Mouse (Mus musculus) liver, embryonic 16.5 days (tissue): Measurements from ENCODE around the gene 2510009E07Rik. TPM values are rescaled to one million over a fixed set of nuclear protein-coding genes. Genes with fewer than 3 reads are reported as not detected.

ENCODE experiments used
- ATAC-seq: fragments of 200-750 bp; cut with Nextera tagmentation; 2 replicates; pipeline ENCODE4 v1.8.0; 2017; ENCODE audit warnings: low read depth, mild to moderate bottlenecking, moderate number of reproducible peaks, moderate library complexity
- H3K27ac ChIP-seq: fragments of 300-500 bp; sonication (generic); 2 replicates; pipeline ENCODE4 v1.5.1; 2014; ENCODE audit warnings: mild to moderate bottlenecking, low read length
- H3K27me3 ChIP-seq: fragments of 300-500 bp; sonication (generic); 2 replicates; pipeline ENCODE4 v1.6.1; 2014; ENCODE audit warnings: low read depth, low read length, mixed read lengths; ENCODE audit not compliant: control insufficient read depth, insufficient read depth
- H3K36me3 ChIP-seq: fragments of 300-500 bp; sonication (generic); 2 replicates; pipeline ENCODE4 v1.6.1; 2014; ENCODE audit warnings: mild to moderate bottlenecking; ENCODE audit not compliant: control insufficient read depth, insufficient read depth
- H3K4me1 ChIP-seq: fragments of 300-500 bp; sonication (generic); 2 replicates; pipeline ENCODE4 v1.6.1; 2014; ENCODE audit warnings: low read depth, low read length, mixed read lengths; ENCODE audit not compliant: control insufficient read depth
- H3K4me2 ChIP-seq: fragments of 300-500 bp; sonication (generic); 2 replicates; pipeline ENCODE4 v1.6.1; 2014; ENCODE audit warnings: low read depth, low read length, mixed read lengths
- H3K4me3 ChIP-seq: fragments of 300-500 bp; sonication (generic); 2 replicates; pipeline ENCODE4 v1.5.1; 2014; ENCODE audit warnings: low read depth, mild to moderate bottlenecking, low read length
- H3K9ac ChIP-seq: fragments of 300-500 bp; sonication (generic); 2 replicates; pipeline ENCODE4 v1.6.1; 2014; ENCODE audit warnings: low read depth, low read length
- H3K9me3 ChIP-seq: fragments of 300-500 bp; sonication (generic); replicated peaks from 2 replicates; pipeline ENCODE4 v1.6.1; 2016; ENCODE audit warnings: low read length; ENCODE audit not compliant: control insufficient read depth
- WGBS: fragments of 180-500 bp; shearing (Covaris S2); extraction: QIAGEN DNeasy Blood & Tissue Kit; methylation state at CpG from one replicate; pipeline ENCODE4 v1.1.7; 2014; ENCODE audit not compliant: insufficient replicate concordance; 5-methylcytosine and 5-hydroxymethylcytosine counted together
- polyA plus RNA-seq: library from polyadenylated mRNA; unstranded; fragments of >200 nt; fragmentation: Nextera tagmentation; extraction: Ambion mirVana; gene quantifications from 2 replicates; pipeline ENCODE4 v1.2.1, GENCODE M21; 2015

The 2510009E07Rik gene
- polyA plus RNA-seq, 1 experiment from 2014 or later = 3.2 TPM

DNA sequence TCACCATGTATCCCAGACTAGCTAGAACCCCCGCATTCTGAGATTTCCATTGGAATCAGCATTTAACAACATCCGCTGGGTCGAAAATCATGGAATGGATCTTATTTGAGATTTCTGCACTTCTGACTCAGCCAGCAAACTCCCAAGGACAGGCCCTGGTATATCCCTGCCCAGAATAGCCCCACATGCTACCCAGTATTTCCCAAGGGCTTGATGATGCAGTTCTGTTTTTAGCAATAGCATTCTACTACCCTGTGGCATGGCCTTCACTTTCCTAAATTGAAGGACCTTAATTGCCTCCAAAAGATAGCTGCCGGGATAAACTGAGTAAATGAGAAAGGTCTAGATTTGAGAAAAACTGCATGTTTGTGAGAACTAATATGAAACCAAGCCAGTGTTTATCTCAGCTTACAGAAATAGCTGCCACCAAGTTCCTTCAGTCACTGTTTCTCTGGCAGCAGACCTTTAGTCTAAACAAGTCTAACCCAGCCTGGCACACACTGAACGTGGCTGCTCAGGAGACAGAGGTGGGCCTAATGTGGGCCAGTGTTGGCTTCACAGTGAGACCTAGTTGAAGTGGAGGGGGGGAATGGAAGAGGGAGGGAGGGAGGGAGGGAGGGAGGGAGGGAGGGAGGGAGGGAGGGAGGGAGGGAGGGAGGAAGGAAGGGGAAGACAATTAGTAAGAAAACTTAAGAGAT, 58.2 kb downstream of the 2510009E07Rik start:
- Histone ChIP-seq H3K9ac (no peak overlapping the region), H3K27me3 (no peaks in the 10 kb centered on the region), H3K4me2 (no peak overlapping the region), H3K9me3 (no peaks in the 10 kb centered on the region), H3K4me1 (no peaks in the 10 kb centered on the region; the same call in 1 of the 2 replicates), H3K4me3 (no peak overlapping the region), H3K36me3 (no peaks in the 10 kb centered on the region), H3K27ac (no peak overlapping the region)
- no peak for ATAC-seq
- 72% methylated on average over 5 of the region's 5 CpGs for WGBS

DNA sequence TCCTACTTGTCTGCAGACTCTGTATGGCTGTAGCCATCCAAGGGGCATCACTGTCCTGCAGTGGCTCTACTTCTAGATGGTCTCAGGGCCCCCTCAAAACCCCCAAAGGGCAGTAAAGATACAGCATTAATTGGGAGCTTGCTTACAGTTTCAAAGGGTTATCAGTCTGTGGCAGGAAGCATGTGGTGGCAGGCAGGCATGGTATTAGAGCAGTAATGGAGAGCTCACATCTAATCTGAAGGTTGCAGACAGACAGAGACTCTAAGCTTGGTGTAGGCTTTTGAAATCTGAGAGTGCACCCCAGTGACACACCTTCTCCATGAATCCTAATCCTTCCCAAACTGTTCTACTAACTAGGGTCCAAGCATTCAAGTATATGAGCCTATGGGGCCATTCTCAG, 60.0 kb downstream of the 2510009E07Rik start:
- no peak overlapping the region for H3K9ac ChIP-seq
- no peak overlapping the region for H3K4me2 ChIP-seq
- H3K27me3 ChIP-seq = no peaks in the 10 kb centered on the region
- H3K4me3 ChIP-seq = no peak overlapping the region
- no peaks in the 10 kb centered on the region for H3K4me1 ChIP-seq
- H3K36me3 ChIP-seq = no peaks in the 10 kb centered on the region
- ATAC-seq = peak; percentile 32; the same call in 1 of the 2 replicates
- H3K9me3 ChIP-seq = no peaks in the 10 kb centered on the region
- H3K27ac ChIP-seq = no peak overlapping the region

DNA sequence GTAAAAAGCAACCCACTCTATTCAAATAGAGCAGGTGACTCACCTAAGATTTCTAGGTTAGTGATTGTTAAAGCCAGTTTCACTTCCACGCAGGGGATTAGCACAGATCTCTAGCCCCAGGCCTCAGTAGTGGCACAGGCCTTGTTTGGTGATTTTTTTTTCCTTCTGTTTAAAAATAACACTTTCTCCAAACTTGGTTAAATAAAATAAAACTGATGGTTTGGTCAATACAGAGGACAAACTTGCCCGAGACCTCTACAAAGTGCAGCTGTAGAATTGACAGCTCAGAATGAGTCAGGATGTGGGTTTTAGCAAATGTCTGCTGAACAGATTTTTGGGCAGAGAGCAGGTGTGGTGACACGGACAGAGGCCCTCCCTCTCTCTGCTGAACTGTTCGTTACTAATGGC, 62.6 kb downstream of the 2510009E07Rik start:
- Histone ChIP-seq H3K9me3 (no peaks in the 10 kb centered on the region), H3K4me2 (no peak overlapping the region), H3K4me1 (no peaks in the 10 kb centered on the region), H3K36me3 (no peaks in the 10 kb centered on the region), H3K27ac (no peak overlapping the region), H3K27me3 (no peaks in the 10 kb centered on the region), H3K9ac (no peak overlapping the region), H3K4me3 (no peak overlapping the region)
- 52% methylated on average over 4 of the region's 4 CpGs for WGBS
- no peak for ATAC-seq

DNA sequence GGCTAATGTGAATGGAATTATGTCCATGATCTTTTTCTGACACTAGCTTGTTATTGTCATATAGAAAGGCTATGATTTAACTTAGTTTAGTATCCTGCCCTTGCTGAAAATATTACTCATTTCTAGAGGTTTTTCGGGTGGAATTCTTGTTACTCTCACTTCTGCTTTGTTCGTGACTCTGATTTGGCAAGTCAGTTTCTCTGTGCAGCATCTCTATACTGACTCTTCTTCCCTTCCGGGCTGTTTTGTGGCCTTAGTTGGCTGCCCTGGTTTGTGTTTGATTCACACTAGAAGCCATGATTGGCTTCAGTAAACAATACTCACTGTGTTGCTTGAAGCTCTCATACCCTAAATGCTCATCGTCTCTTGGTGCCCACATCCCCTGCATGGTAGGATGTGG, 63.9 kb downstream of the 2510009E07Rik start:
- 50% methylated on average over 4 of the region's 4 CpGs for WGBS
- Histone ChIP-seq H3K27me3 (no peaks in the 10 kb centered on the region), H3K4me2 (no peak overlapping the region), H3K9ac (no peak overlapping the region), H3K36me3 (no peaks in the 10 kb centered on the region), H3K9me3 (no peaks in the 10 kb centered on the region), H3K27ac (no peak overlapping the region), H3K4me1 (no peaks in the 10 kb centered on the region), H3K4me3 (no peak overlapping the region)
- no peak for ATAC-seq

DNA sequence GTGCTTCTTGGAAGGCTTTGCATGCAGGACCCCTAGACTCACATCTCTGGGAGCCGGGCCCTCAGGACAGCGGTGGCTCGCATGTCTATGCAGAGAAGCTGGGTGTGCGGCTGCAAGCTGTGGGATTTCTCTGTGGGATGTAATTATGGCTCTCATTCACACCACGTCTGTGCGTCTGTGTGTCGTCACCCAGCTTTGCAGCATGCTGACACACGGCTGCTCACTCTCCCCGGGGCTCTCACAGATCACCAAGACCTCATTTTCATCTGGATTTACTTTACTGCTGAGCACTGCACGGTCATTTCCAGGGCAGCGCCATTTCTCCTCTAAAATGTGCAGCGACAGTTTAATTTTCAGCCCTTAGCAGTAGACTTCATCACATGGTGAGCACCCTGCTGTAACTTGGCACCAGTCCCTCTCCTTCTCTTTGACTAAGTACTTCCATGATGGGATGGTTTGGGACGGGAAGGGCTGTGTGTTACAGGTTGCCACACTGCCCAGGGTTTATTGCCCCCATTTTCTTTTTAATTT, 66.3 kb downstream of the 2510009E07Rik start:
- Histone ChIP-seq H3K4me3 (no peak overlapping the region), H3K36me3 (no peaks in the 10 kb centered on the region), H3K4me1 (no peaks in the 10 kb centered on the region), H3K9ac (no peak overlapping the region), H3K27ac (no peak overlapping the region), H3K27me3 (no peaks in the 10 kb centered on the region), H3K9me3 (no peaks in the 10 kb centered on the region), H3K4me2 (no peak overlapping the region)
- 79% methylated on average over 13 of the region's 13 CpGs for WGBS
- ATAC-seq = no peak

DNA sequence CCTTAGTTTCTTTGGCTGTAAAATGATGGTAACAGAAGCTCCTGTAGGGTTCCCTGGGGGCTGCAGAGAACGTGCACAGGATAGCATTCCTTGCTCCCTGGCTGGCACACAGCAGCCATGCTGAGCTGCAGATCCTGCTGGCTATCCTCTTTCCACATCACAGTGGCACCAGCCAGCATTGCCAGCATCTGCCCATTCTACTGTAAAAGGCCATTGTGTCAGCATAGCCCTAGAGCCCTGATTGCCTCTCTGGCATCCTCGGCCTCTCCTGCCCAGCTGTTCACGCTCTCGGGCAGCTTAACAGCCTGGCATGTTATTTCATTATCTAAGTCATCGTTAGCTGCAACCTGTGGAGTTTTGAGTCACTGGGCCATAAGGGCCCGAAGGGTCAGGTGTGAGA, 67.2 kb downstream of the 2510009E07Rik start:
- ATAC-seq = no peak
- H3K4me1 ChIP-seq = no peaks in the 10 kb centered on the region
- WGBS = 72% methylated on average over 6 of the region's 6 CpGs
- H3K27me3 ChIP-seq = no peaks in the 10 kb centered on the region
- no peak overlapping the region for H3K27ac ChIP-seq
- no peaks in the 10 kb centered on the region for H3K36me3 ChIP-seq
- H3K4me2 ChIP-seq = no peak overlapping the region
- no peak overlapping the region for H3K4me3 ChIP-seq
- no peaks in the 10 kb centered on the region for H3K9me3 ChIP-seq
- H3K9ac ChIP-seq = no peak overlapping the region

DNA sequence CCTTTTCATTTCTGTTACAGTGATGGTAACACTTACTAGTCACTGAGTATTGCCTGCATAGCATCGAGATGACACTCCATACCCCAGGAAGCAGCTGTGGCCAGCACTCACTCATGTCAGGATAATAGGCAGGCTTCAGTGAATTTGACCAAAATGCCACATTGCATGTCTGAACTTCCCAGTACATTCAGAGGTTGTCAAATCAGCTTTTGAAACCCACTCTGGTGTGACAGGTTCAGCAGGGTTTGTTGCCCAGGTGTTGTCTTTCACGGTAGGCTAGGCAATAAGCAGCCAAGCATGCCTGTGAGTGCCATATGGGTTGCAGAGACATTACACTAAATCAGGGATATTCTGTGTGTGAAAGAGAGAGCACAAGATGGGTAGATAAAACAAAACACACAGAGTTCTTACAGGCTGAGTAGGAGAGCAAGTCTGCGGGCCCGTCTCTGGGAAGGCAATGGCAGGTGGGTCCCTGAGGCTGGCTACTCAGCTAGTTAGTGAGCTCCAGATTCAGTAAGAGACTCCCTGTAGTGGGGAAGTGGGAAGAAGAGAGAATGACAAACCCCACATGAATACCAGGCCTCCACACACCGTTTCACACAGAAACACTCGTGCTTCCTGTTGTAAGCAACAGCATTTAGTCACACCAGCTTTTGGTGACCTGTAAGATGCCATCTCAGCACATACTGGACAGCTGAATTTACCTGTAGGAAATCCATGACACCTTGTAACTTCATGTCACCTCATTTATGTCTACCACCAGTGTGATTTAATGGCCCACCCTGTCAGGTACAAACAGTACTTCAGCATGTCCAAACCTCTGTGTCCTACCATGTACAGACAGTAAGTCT, 68.5 kb downstream of the 2510009E07Rik start:
- no peaks in the 10 kb centered on the region for H3K9me3 ChIP-seq
- no peaks in the 10 kb centered on the region for H3K36me3 ChIP-seq
- WGBS = 60% methylated on average over 6 of the region's 6 CpGs
- no peaks in the 10 kb centered on the region for H3K4me1 ChIP-seq
- H3K27ac ChIP-seq = no peak overlapping the region
- no peak overlapping the region for H3K4me2 ChIP-seq
- H3K4me3 ChIP-seq = no peak overlapping the region
- no peak for ATAC-seq
- no peaks in the 10 kb centered on the region for H3K27me3 ChIP-seq
- no peak overlapping the region for H3K9ac ChIP-seq

DNA sequence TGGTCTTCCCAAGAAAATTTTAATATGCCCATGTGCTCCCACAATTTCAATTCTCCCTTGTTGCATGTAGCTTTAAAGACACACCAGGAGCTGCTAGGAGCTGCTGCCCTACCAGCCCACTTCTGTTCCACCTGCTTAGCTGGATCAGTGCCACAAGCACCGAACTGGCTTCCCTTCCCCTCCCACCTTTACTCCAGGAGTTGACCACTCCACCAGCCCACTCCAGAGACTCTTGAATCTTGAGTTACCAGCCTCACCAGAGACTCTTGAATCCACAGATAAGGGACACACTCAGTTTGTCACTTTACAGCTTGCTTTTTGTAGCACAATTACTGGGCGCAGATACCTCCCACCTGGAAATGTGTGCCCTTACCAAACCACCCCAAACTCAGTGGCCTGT, 73.8 kb downstream of the 2510009E07Rik start:
- Histone ChIP-seq H3K4me3 (no peak overlapping the region), H3K9ac (no peak overlapping the region), H3K27me3 (no peaks in the 10 kb centered on the region), H3K9me3 (no peaks in the 10 kb centered on the region), H3K36me3 (no peaks in the 10 kb centered on the region), H3K27ac (no peak overlapping the region), H3K4me1 (no peaks in the 10 kb centered on the region), H3K4me2 (no peak overlapping the region)
- 63% methylated on average over 2 of the region's 2 CpGs for WGBS
- no peak for ATAC-seq

DNA sequence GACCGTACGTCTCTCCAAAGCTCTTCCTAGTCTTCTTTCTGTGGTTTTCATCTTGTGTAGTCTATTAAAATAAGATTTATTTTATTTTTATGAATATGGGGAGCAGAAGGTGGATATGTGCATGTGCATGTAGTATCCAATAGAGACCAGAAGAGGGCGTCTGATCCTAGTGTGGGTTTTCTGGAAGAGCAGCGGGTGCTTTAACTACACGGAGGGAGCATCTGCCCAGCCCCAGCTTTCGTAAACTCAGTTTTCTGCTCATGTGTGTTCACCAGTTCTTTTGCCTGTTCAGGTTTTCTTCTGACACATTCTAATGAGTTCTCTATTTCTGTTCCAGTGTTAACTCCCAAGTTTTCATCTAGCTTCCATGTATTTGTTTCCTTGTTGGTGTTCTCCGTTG, 78.7 kb downstream of the 2510009E07Rik start:
- H3K4me2 ChIP-seq = no peak overlapping the region
- no peak overlapping the region for H3K4me3 ChIP-seq
- H3K27me3 ChIP-seq = no peaks in the 10 kb centered on the region
- H3K36me3 ChIP-seq = no peaks in the 10 kb centered on the region
- H3K27ac ChIP-seq = no peak overlapping the region
- ATAC-seq = no peak
- 51% methylated on average over 7 of the region's 7 CpGs for WGBS
- H3K9ac ChIP-seq = no peak overlapping the region
- H3K9me3 ChIP-seq = no peaks in the 10 kb centered on the region
- H3K4me1 ChIP-seq = no peaks in the 10 kb centered on the region
